Mouse (Mus musculus): ENCODE data around the gene Lrrc8b.

Lrrc8b gene

DNA sequence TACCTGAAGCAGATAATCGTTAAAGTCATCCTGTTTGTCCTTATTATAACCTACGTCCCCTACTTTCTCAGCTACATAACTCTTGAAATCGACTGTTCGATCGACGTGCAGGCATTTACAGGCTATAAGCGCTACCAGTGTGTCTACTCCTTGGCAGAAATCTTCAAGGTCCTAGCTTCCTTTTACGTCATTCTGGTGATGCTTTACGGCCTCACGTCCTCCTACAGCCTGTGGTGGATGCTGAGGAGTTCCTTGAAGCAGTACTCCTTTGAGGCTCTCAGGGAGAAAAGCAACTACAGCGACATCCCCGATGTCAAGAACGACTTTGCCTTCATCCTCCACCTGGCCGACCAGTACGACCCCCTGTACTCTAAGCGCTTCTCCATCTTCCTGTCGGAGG lies 65.0 kb downstream of the Lrrc8b start:
- TF ChIP-seq CTCF (conservative IDR thresholded peaks at IDR 0.05; ENCODE audit: low read length) (no peak), POU5F1 (IDR thresholded peaks at IDR 0.05; ENCODE audit: borderline replicate concordance, low read length) (no peak), NANOG (IDR thresholded peaks at IDR 0.05; ENCODE audit: borderline replicate concordance, low read length) (no peak)
- Histone ChIP-seq H3K27me3 (ENCODE audit: insufficient read depth, low read length) (peaks cover 30% of the 10 kb centered on the region), H3K9me3 (ENCODE audit: low read length) (no peaks in the 10 kb centered on the region), H3K4me3 (replicated peaks; ENCODE audit: low read length) (peak overlapping the region; percentile 65; the same call in 1 of the 2 replicates), H3K36me3 (ENCODE audit: insufficient read depth, low read length) (no peaks in the 10 kb centered on the region), H3K4me1 (replicated peaks; ENCODE audit: low read depth, low read length) (peaks cover 8% of the 10 kb centered on the region; the same call in 1 of the 2 replicates)

DNA sequence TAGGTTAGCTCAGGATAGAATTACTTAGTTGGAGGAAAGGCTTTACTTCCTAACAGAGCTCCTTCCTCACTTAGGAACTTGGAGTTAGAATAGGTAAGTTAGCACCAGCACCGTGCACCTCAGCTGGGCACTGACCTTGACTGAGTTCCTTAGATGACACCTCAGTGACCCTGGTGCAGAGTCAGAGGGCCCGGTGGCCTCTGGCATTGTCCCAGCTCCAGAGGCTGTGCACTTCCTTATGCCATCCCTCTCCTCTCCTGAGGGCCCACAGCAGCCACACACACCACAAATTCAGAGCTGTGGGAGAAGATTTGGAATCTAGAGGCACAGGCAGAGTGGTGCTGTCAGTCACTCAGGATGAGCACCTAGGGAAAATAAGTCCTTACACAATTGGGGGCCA lies 68.1 kb downstream of the Lrrc8b start:
- Histone ChIP-seq H3K27me3 (ENCODE audit: insufficient read depth, low read length) (peaks cover 30% of the 10 kb centered on the region), H3K4me3 (replicated peaks; ENCODE audit: low read length) (no peak overlapping the region), H3K9me3 (ENCODE audit: low read length) (no peaks in the 10 kb centered on the region), H3K4me1 (replicated peaks; ENCODE audit: low read depth, low read length) (peaks cover 8% of the 10 kb centered on the region; the same call in 1 of the 2 replicates), H3K36me3 (ENCODE audit: insufficient read depth, low read length) (no peaks in the 10 kb centered on the region)
- no peak for TF ChIP-seq NANOG (IDR thresholded peaks at IDR 0.05; ENCODE audit: borderline replicate concordance, low read length)
- no peak for TF ChIP-seq POU5F1 (IDR thresholded peaks at IDR 0.05; ENCODE audit: borderline replicate concordance, low read length)
- TF ChIP-seq CTCF (conservative IDR thresholded peaks at IDR 0.05; ENCODE audit: low read length), result no peak

DNA sequence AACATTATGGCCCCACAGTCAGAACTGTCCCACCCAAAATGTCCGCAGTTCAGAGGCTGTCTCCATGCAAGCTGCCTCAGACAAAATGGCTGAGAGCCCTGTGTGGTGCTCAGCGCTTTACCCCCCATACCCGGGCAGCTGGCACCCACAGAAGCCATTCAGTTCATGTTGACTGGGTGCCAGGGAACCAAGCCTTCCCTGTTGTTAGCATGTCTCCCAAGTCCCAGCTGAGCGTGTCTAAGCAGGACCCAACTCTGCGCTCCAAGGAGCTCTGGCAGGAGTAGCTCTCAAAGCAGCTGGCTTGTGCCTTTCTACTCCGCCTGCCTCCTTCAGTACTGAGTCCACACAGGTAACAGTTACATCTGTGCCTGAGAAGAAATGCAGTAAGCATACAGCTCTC lies 68.7 kb downstream of the Lrrc8b start:
- H3K4me3 ChIP-seq (replicated peaks; ENCODE audit: low read length), result no peak overlapping the region
- peaks cover 28% of the 10 kb centered on the region for H3K27me3 ChIP-seq (ENCODE audit: insufficient read depth, low read length)
- no peaks in the 10 kb centered on the region for H3K9me3 ChIP-seq (ENCODE audit: low read length)
- peaks cover 8% of the 10 kb centered on the region; the same call in 1 of the 2 replicates for H3K4me1 ChIP-seq (replicated peaks; ENCODE audit: low read depth, low read length)
- H3K36me3 ChIP-seq (ENCODE audit: insufficient read depth, low read length), result no peaks in the 10 kb centered on the region
- no peak for TF ChIP-seq CTCF (conservative IDR thresholded peaks at IDR 0.05; ENCODE audit: low read length)
- no peak for TF ChIP-seq NANOG (IDR thresholded peaks at IDR 0.05; ENCODE audit: borderline replicate concordance, low read length)
- TF ChIP-seq POU5F1 (IDR thresholded peaks at IDR 0.05; ENCODE audit: borderline replicate concordance, low read length), result no peak

DNA sequence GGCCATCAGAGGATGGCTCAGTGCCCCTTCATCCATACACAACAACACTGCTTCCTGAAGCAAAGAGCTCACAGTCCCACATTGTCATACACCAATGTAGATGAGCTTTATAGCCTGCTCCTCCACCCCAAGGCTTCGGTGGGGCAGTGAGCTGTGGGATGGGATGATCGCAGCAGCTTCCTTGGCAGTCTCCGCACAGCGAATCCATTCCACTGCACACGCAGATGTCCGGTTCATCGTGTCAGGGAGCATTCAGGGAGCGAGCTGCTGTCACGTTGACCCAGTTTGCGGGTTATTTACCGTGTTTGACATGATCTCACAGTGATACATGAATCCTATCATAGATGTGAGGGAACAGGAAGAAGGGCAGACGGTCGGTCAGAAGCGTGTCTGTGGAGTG lies 69.3 kb downstream of the Lrrc8b start:
- Histone ChIP-seq H3K36me3 (ENCODE audit: insufficient read depth, low read length) (no peaks in the 10 kb centered on the region), H3K4me1 (replicated peaks; ENCODE audit: low read depth, low read length) (peaks cover 4% of the 10 kb centered on the region; the same call in 1 of the 2 replicates), H3K4me3 (replicated peaks; ENCODE audit: low read length) (no peak overlapping the region), H3K9me3 (ENCODE audit: low read length) (no peaks in the 10 kb centered on the region), H3K27me3 (ENCODE audit: insufficient read depth, low read length) (peaks cover 22% of the 10 kb centered on the region)
- TF ChIP-seq POU5F1 (IDR thresholded peaks at IDR 0.05; ENCODE audit: borderline replicate concordance, low read length), result no peak
- no peak for TF ChIP-seq CTCF (conservative IDR thresholded peaks at IDR 0.05; ENCODE audit: low read length)
- TF ChIP-seq NANOG (IDR thresholded peaks at IDR 0.05; ENCODE audit: borderline replicate concordance, low read length), result no peak

DNA sequence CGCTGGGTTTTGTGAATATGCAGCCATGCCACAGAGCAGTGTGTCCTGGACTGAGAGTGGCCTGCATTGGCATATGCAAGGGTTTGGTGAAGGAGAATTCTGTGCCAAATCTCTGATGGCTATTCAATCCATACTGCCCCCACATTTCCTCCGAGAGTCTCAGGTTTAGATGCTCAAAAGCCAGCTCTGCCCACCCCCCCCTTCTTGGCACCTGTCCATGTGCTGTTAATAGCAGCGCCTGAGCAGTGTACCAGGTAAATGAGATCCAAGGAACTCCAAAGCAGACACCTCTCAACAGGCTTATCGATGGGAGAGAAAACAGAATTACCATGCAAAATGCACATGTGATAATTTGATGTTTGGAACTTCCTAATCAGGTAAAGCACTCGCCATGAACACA lies 74.6 kb downstream of the Lrrc8b start:
- Histone ChIP-seq H3K36me3 (ENCODE audit: insufficient read depth, low read length) (no peaks in the 10 kb centered on the region), H3K9me3 (ENCODE audit: low read length) (no peaks in the 10 kb centered on the region), H3K4me1 (replicated peaks; ENCODE audit: low read depth, low read length) (peaks cover 21% of the 10 kb centered on the region), H3K4me3 (replicated peaks; ENCODE audit: low read length) (no peak overlapping the region), H3K27me3 (ENCODE audit: insufficient read depth, low read length) (peaks cover 7% of the 10 kb centered on the region; the same call in 1 of the 2 replicates)
- TF ChIP-seq NANOG (IDR thresholded peaks at IDR 0.05; ENCODE audit: borderline replicate concordance, low read length) (no peak), POU5F1 (IDR thresholded peaks at IDR 0.05; ENCODE audit: borderline replicate concordance, low read length) (no peak), CTCF (conservative IDR thresholded peaks at IDR 0.05; ENCODE audit: low read length) (no peak)

DNA sequence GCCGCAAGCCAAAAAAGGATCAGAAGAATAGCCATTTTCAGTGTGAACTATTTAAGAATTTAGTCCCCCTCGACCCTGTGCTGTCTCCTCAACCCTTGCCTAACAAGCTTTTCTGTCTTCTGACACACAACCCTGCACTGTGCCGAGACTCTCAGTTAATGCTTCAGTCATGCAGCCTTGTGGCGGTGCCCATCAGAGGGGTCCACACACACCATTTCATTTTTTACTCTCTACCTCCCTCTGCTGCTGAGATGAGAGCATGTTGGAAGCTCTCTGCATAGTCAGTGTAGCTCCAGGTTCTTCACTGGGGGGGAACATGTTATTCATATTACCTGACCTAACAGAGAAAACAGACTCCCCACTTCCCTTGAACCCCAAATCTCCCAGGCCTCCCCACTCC lies 75.8 kb downstream of the Lrrc8b start:
- H3K4me1 ChIP-seq (replicated peaks; ENCODE audit: low read depth, low read length), result peaks cover 33% of the 10 kb centered on the region
- TF ChIP-seq NANOG (IDR thresholded peaks at IDR 0.05; ENCODE audit: borderline replicate concordance, low read length) (no peak), CTCF (conservative IDR thresholded peaks at IDR 0.05; ENCODE audit: low read length) (peak; percentile 33), POU5F1 (IDR thresholded peaks at IDR 0.05; ENCODE audit: borderline replicate concordance, low read length) (no peak)
- H3K4me3 ChIP-seq (replicated peaks; ENCODE audit: low read length), result no peak overlapping the region
- H3K9me3 ChIP-seq (ENCODE audit: low read length), result no peaks in the 10 kb centered on the region
- H3K36me3 ChIP-seq (ENCODE audit: insufficient read depth, low read length), result no peaks in the 10 kb centered on the region
- peaks cover 9% of the 10 kb centered on the region; the same call in 1 of the 2 replicates for H3K27me3 ChIP-seq (ENCODE audit: insufficient read depth, low read length)

DNA sequence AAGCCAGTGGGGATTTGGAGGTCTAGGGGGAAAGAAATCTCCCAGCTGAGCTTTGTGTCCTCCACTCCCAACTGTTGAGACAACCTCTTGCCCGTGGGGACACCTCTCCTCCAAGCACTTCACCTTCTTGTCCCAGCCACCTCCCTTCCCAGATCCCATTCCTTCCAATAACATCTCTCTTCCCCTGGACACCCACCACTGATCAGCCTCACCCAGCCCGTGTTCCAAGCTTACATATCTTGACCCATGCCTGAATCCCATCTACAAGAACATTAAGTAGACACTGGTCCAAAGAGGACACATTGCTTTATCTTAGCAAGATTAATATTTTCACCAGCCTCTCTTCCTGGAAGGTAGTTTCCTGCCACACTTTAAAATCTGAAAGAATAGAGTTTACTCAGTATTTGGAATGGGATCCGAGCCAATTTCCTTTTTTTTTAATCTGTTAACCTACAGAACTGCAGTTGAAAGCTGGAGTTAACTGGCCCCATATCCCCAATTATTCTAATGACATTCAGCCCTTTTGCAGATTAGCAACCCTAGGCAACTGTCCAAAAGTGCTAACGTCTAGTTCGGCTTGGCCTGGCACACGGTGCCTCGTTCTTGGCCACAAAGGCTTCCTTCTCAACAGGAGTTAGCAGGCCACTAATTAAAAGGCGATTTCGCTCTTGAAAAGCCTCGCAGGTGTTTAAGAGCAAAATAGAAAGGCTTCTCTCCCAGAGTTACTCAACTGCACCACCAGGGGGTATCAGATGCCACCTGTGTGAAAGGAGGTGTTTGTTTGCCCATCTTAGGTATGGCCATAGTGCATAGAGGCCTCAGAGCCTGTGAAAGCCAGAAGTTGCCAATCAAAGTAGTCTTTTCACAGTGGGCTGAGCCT lies 77.0 kb downstream of the Lrrc8b start:
- Histone ChIP-seq H3K4me1 (replicated peaks; ENCODE audit: low read depth, low read length) (peaks cover 45% of the 10 kb centered on the region), H3K36me3 (ENCODE audit: insufficient read depth, low read length) (no peaks in the 10 kb centered on the region), H3K4me3 (replicated peaks; ENCODE audit: low read length) (no peak overlapping the region), H3K27me3 (ENCODE audit: insufficient read depth, low read length) (peaks cover 18% of the 10 kb centered on the region), H3K9me3 (ENCODE audit: low read length) (no peaks in the 10 kb centered on the region)
- TF ChIP-seq NANOG (IDR thresholded peaks at IDR 0.05; ENCODE audit: borderline replicate concordance, low read length), result no peak
- TF ChIP-seq POU5F1 (IDR thresholded peaks at IDR 0.05; ENCODE audit: borderline replicate concordance, low read length), result no peak
- TF ChIP-seq CTCF (conservative IDR thresholded peaks at IDR 0.05; ENCODE audit: low read length), result no peak; the same call in 1 of the 2 replicates

DNA sequence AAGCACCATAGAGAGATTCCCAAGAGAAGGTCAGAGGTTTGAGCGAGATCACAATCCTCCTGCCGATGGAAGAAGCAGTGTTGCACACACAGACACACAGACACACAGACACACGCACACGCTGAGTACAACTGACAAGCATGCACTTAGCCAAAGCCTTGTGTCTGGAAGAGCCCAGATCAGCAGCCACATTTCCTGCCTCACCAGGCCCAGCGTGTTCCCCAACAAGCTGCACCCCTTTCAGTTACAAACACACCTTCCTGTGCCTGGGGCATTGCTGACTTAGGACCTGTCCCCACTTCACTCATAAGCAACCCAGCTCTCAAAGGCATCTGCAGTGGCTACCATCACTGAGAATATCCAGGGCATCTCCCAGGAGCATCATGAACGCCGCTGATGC lies 77.8 kb downstream of the Lrrc8b start:
- TF ChIP-seq NANOG (IDR thresholded peaks at IDR 0.05; ENCODE audit: borderline replicate concordance, low read length) (no peak), POU5F1 (IDR thresholded peaks at IDR 0.05; ENCODE audit: borderline replicate concordance, low read length) (no peak), CTCF (conservative IDR thresholded peaks at IDR 0.05; ENCODE audit: low read length) (no peak)
- Histone ChIP-seq H3K27me3 (ENCODE audit: insufficient read depth, low read length) (peaks cover 18% of the 10 kb centered on the region), H3K4me1 (replicated peaks; ENCODE audit: low read depth, low read length) (peaks cover 52% of the 10 kb centered on the region)

More for the DNA sequence above, 77.8 kb downstream of the Lrrc8b start:
- no peaks in the 10 kb centered on the region for H3K9me3 ChIP-seq (ENCODE audit: low read length)
- H3K4me3 ChIP-seq (replicated peaks; ENCODE audit: low read length), result no peak overlapping the region
- H3K36me3 ChIP-seq (ENCODE audit: insufficient read depth, low read length), result no peaks in the 10 kb centered on the region

All from E14TG2a.4 (cell line).